Mouse (Mus musculus): Measurements from ENCODE around the gene Meox1.

GRCm38 (mm10) chr11:101931978-101932377 is 37.8 kb upstream of the Meox1 start:
- TF ChIP-seq CTCF (IDR thresholded peaks at IDR 0.05; ENCODE audit: low read depth) (no peak), EP300 (IDR thresholded peaks at IDR 0.05; ENCODE audit: low read depth) (no peak)
